Mouse (Mus musculus): ENCODE data around the gene Gm13287. TPM values are rescaled to one million over a fixed set of nuclear protein-coding genes. Genes with fewer than 3 reads are reported as not detected.
A peak's percentile ranks its signal among the peaks of the same experiment; 100 is the strongest.
"Not testable (repeated sequence)": the region's sequence is repeated elsewhere in the genome, so short reads cannot be mapped to it uniquely, and the experiment has no call there.

Gm13287 gene
- polyA plus RNA-seq, 1 experiment from 2014 or later = not detected

DNA sequence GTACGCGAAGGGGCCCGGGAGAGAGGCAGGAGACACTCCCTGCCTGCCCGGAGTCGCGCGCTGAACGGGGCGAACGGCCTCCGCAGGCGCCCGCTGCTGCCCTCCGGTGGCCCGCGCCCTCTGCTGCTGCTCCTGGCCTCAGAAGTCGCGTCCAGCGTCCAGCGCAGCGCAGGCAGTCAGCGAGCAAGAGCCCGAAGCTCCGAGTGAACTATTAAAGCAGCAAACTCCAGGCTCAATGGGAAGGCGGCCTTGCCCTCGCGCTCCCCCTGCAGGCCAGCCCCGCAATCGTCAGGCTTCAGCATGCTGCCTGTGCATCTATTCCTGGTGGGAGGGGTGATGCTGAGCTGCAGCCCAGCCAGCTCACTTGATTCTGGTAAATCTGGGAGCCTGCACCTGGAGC, 26.4 kb upstream of the Gm13287 start, which contains the start of gene Gm13289:
Gm13289 (plus strand) TSS at position 301 of the 400 bp plus-strand sequence.
- not testable (repeated sequence) for H3K27me3 ChIP-seq; H3K9ac ChIP-seq; H3K36me3 ChIP-seq (ENCODE audit: poor library complexity, severe bottlenecking); H3K4me3 ChIP-seq; ATAC-seq; H3K4me1 ChIP-seq; H3K4me2 ChIP-seq; H3K9me3 ChIP-seq (replicated peaks); H3K27ac ChIP-seq
- WGBS = no CpG with 5 or more reads among the region's 29 CpGs

DNA sequence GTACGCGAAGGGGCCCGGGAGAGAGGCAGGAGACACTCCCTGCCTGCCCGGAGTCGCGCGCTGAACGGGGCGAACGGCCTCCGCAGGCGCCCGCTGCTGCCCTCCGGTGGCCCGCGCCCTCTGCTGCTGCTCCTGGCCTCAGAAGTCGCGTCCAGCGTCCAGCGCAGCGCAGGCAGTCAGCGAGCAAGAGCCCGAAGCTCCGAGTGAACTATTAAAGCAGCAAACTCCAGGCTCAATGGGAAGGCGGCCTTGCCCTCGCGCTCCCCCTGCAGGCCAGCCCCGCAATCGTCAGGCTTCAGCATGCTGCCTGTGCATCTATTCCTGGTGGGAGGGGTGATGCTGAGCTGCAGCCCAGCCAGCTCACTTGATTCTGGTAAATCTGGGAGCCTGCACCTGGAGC, 23.5 kb upstream of the Gm13287 start, which contains the start of gene Gm13272:
Gm13272 (plus strand) TSS at position 301 of the 400 bp plus-strand sequence.
- not testable (repeated sequence) for H3K36me3 ChIP-seq (ENCODE audit: poor library complexity, severe bottlenecking); H3K4me2 ChIP-seq; H3K27me3 ChIP-seq; H3K9me3 ChIP-seq (replicated peaks); H3K4me3 ChIP-seq; H3K4me1 ChIP-seq; H3K27ac ChIP-seq; H3K9ac ChIP-seq; ATAC-seq
- WGBS = no CpG with 5 or more reads among the region's 29 CpGs

- ATAC-seq; H3K36me3 ChIP-seq (ENCODE audit: poor library complexity, severe bottlenecking); H3K27me3 ChIP-seq; H3K4me1 ChIP-seq; H3K4me2 ChIP-seq; H3K9me3 ChIP-seq (replicated peaks); H3K4me3 ChIP-seq; H3K27ac ChIP-seq; H3K9ac ChIP-seq: not testable (repeated sequence)
- 51% methylated on average over 15 of the region's 18 CpGs for WGBS
Observed at GRCm38 (mm10) chr4:88780320-88780719, 22.7 kb upstream of the Gm13287 start.

GRCm38 (mm10) chr4:88781831-88782230, 21.2 kb upstream of the Gm13287 start, which contains the start of gene Ifnz:
Gene Ifnz, plus strand, starts transcription at chr4:88782131.
- not testable (repeated sequence) for H3K27me3 ChIP-seq; H3K27ac ChIP-seq; H3K9ac ChIP-seq; H3K36me3 ChIP-seq (ENCODE audit: poor library complexity, severe bottlenecking); ATAC-seq; H3K4me1 ChIP-seq; H3K9me3 ChIP-seq (replicated peaks); H3K4me3 ChIP-seq
- peak within 1 kb of the TSS; percentile 46 for H3K4me2 ChIP-seq
- 26% methylated on average over 5 of the region's 7 CpGs for WGBS

DNA sequence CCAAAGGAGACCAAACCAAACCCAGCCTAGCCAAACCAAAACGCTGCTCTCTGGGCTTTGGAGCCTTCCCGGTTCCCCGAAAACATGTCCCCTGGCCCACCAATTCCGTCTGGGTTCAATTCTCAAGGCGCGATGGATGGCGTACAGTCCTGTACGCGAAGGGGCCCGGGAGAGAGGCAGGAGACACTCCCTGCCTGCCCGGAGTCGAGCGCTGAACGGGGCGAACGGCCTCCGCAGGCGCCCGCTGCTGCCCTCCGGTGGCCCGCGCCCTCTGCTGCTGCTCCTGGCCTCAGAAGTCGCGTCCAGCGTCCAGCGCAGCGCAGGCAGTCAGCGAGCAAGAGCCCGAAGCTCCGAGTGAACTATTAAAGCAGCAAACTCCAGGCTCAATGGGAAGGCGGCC, 20.7 kb upstream of the Gm13287 start:
- not testable (repeated sequence) for H3K27ac ChIP-seq; H3K27me3 ChIP-seq; H3K9ac ChIP-seq; H3K4me3 ChIP-seq; ATAC-seq; H3K36me3 ChIP-seq (ENCODE audit: poor library complexity, severe bottlenecking); H3K9me3 ChIP-seq (replicated peaks); H3K4me1 ChIP-seq
- WGBS = 0% methylated on average over 5 of the region's 31 CpGs
- H3K4me2 ChIP-seq = peak overlapping the region; percentile 46

GRCm38 (mm10) chr4:88785409-88785808, 17.6 kb upstream of the Gm13287 start, which contains the start of gene Gm13276:
Gene Gm13276, plus strand, starts transcription at chr4:88785709.
- H3K36me3 ChIP-seq (ENCODE audit: poor library complexity, severe bottlenecking); H3K27me3 ChIP-seq; H3K4me2 ChIP-seq; H3K27ac ChIP-seq; H3K4me3 ChIP-seq; ATAC-seq; H3K4me1 ChIP-seq; H3K9ac ChIP-seq; H3K9me3 ChIP-seq (replicated peaks): not testable (repeated sequence)
- no CpG with 5 or more reads among the region's 27 CpGs for WGBS

DNA sequence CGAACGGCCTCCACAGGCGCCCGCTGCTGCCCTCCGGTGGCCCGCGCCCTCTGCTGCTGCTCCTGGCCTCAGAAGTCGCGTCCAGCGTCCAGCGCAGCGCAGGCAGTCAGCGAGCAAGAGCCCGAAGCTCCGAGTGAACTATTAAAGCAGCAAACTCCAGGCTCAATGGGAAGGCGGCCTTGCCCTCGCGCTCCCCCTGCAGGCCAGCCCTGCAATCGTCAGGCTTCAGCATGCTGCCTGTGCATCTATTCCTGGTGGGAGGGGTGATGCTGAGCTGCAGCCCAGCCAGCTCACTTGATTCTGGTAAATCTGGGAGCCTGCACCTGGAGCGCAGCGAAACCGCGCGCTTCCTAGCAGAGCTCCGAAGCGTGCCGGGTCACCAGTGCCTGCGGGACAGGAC, 14.7 kb upstream of the Gm13287 start, which contains the start of gene Gm13277:
Gm13277 (plus strand) TSS at position 231 of the 400 bp plus-strand sequence.
- not testable (repeated sequence) for ATAC-seq; H3K9me3 ChIP-seq (replicated peaks)
- WGBS = 0% methylated on average over 3 of the region's 28 CpGs

DNA sequence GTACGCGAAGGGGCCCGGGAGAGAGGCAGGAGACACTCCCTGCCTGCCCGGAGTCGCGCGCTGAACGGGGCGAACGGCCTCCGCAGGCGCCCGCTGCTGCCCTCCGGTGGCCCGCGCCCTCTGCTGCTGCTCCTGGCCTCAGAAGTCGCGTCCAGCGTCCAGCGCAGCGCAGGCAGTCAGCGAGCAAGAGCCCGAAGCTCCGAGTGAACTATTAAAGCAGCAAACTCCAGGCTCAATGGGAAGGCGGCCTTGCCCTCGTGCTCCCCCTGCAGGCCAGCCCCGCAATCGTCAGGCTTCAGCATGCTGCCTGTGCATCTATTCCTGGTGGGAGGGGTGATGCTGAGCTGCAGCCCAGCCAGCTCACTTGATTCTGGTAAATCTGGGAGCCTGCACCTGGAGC, 11.8 kb upstream of the Gm13287 start, which contains the start of gene Gm13278:
Gm13278 (plus strand) TSS at position 301 of the 400 bp plus-strand sequence.
- not testable (repeated sequence) for H3K27ac ChIP-seq; H3K9me3 ChIP-seq (replicated peaks); H3K36me3 ChIP-seq (ENCODE audit: poor library complexity, severe bottlenecking); H3K4me3 ChIP-seq; H3K4me1 ChIP-seq; H3K9ac ChIP-seq; H3K4me2 ChIP-seq; ATAC-seq; H3K27me3 ChIP-seq
- WGBS = no CpG with 5 or more reads among the region's 28 CpGs

More for the DNA sequence above, 14.7 kb upstream of the Gm13287 start, which contains the start of gene Gm13277:
- H3K4me1 ChIP-seq; H3K9ac ChIP-seq; H3K4me3 ChIP-seq; H3K27me3 ChIP-seq; H3K36me3 ChIP-seq (ENCODE audit: poor library complexity, severe bottlenecking); H3K4me2 ChIP-seq; H3K27ac ChIP-seq: not testable (repeated sequence)

- not testable (repeated sequence) for H3K27ac ChIP-seq; H3K36me3 ChIP-seq (ENCODE audit: poor library complexity, severe bottlenecking); H3K4me1 ChIP-seq; H3K9me3 ChIP-seq (replicated peaks); H3K4me2 ChIP-seq; ATAC-seq; H3K27me3 ChIP-seq; H3K4me3 ChIP-seq; H3K9ac ChIP-seq
- 0% methylated on average over 13 of the region's 52 CpGs for WGBS
Observed at GRCm38 (mm10) chr4:88793936-88794675, 8.9 kb upstream of the Gm13287 start, which contains the start of gene Gm13275. Gene Gm13275, plus strand, starts transcription at chr4:88794487.

DNA sequence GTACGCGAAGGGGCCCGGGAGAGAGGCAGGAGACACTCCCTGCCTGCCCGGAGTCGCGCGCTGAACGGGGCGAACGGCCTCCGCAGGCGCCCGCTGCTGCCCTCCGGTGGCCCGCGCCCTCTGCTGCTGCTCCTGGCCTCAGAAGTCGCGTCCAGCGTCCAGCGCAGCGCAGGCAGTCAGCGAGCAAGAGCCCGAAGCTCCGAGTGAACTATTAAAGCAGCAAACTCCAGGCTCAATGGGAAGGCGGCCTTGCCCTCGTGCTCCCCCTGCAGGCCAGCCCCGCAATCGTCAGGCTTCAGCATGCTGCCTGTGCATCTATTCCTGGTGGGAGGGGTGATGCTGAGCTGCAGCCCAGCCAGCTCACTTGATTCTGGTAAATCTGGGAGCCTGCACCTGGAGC, 6.0 kb upstream of the Gm13287 start, which contains the start of gene Gm13279:
Gm13279 (plus strand) TSS at position 301 of the 400 bp plus-strand sequence.
- not testable (repeated sequence) for H3K27me3 ChIP-seq; H3K9ac ChIP-seq; H3K36me3 ChIP-seq (ENCODE audit: poor library complexity, severe bottlenecking); H3K27ac ChIP-seq; H3K4me1 ChIP-seq; ATAC-seq; H3K9me3 ChIP-seq (replicated peaks); H3K4me3 ChIP-seq; H3K4me2 ChIP-seq
- WGBS = no CpG with 5 or more reads among the region's 28 CpGs

DNA sequence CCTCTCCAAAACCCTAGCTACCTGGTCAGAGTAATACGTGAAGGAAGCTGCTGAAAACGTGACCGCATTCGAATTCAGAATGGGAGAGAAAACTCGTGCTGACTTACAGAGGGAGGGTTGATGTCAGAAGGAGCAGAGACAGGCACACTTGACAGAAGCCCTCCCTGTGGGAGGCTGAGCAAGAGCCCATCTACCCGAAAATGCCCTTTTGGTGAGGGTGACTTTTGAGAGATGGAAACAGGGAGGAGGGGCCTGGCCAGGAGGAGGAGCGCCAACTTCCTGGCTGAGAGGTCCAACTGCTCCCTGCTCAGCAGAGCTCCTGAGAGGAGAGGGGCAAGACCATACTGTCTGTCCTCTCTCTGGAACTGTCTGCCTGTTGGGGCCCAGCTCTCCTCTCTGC, 3.7 kb upstream of the Gm13287 start, which contains the start of gene Gm13285:
Gm13285 (plus strand) TSS at position 301 of the 400 bp plus-strand sequence.
- H3K9me3 ChIP-seq (replicated peaks); H3K27ac ChIP-seq; H3K4me3 ChIP-seq; H3K4me1 ChIP-seq; H3K36me3 ChIP-seq (ENCODE audit: poor library complexity, severe bottlenecking); H3K9ac ChIP-seq; ATAC-seq; H3K4me2 ChIP-seq; H3K27me3 ChIP-seq: not testable (repeated sequence)
- 18% methylated on average over 6 of the region's 7 CpGs for WGBS

DNA sequence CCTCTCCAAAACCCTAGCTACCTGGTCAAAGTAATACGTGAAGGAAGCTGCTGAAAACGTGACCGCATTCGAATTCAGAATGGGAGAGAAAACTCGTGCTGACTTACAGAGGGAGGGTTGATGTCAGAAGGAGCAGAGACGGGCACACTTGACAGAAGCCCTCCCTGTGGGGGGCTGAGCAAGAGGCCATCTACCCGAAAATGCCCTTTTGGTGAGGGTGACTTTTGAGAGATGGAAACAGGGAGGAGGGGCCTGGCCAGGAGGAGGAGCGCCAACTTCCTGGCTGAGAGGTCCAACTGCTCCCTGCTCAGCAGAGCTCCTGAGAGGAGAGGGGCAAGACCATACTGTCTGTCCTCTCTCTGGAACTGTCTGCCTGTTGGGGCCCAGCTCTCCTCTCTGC, 2.2 kb downstream of the Gm13287 start, which contains the start of gene Gm13288:
Gm13288 (plus strand) TSS at position 301 of the 400 bp plus-strand sequence.
- H3K27ac ChIP-seq; H3K9me3 ChIP-seq (replicated peaks); H3K27me3 ChIP-seq; H3K4me1 ChIP-seq; H3K9ac ChIP-seq; ATAC-seq; H3K36me3 ChIP-seq (ENCODE audit: poor library complexity, severe bottlenecking): not testable (repeated sequence)
- no CpG with 5 or more reads among the region's 8 CpGs for WGBS
- Histone ChIP-seq H3K4me3 (peak within 1 kb of the TSS; percentile 27), H3K4me2 (peak within 1 kb of the TSS; percentile 50)
